Comparison of ENCODE assay signal across 12 mouse cellular contexts in the genomic region with DNA sequence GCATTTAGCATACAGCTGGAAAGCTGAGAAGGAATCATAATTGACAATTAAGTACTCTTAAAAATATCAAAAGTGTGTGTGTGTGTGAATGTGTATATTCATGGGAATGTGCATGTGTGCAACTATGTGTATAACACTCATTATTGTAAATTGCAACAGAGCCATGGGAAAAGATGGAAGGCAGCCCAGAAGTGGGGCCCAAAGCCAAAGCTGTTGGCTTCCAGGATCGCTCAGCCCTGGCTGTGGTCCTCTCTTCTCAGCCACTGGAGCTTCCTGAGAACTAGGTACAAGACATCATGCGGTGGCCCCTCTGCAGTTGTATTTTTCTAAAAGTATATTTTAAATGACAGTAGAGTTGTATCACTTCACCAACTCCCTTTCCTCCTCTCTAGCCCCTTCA. TPM values are rescaled to one million over a fixed set of nuclear protein-coding genes. Genes with fewer than 3 reads are reported as not detected.
DNase-seq lines count a peak whose midpoint lies in the region; TF ChIP-seq lines count a peak whose summit lies in the region.
"Had no signal": no experiment of that assay in that cellular context is flagged by ENCODE, and none has a peak within 500 bp of the region (broad histone marks: within the 10 kb centered on the region; RNA-seq: fewer than 3 reads in every experiment).

No protein-coding gene starts in this region.

- H3K27ac ChIP-seq in gastrocnemius, adult 2 months, result no peak overlapping the region
- H3K27ac ChIP-seq: forebrain, embryonic 12.5 days; macrophage had no signal

- no peak for TF ChIP-seq CTCF in gastrocnemius, adult 2 months (IDR thresholded peaks at IDR 0.05)

- peak; percentile 36 for DNase-seq in adrenal gland, adult 2 months
- DNase-seq in adrenal gland, adult 8-10 months, result no peak
- peak; percentile 22 for DNase-seq in left cerebral cortex, postnatal 4 days
- DNase-seq in left cerebral cortex, postnatal 14 days (ENCODE audit: low spot score in 2 of 2), result no peak
- DNase-seq in gastrocnemius, adult 2 months, result peak; percentile 61
- DNase-seq in lung, postnatal 10 days, result peak; percentile 59
- DNase-seq in embryo, embryonic 10 days (ENCODE audit: low spot score), result no peak
- DNase-seq in spleen, postnatal 36 days (ENCODE audit: low spot score in 2 of 2), result no peak
- DNase-seq: thymus, postnatal 36 days had no signal

- H3K4me3 ChIP-seq in gastrocnemius, adult 2 months, result no peak overlapping the region
- H3K4me3 ChIP-seq: forebrain, embryonic 12.5 days had no signal

- intact Hi-C loops in left cerebral cortex, postnatal 4 days (cut with DNase I), result no loop called here
- intact Hi-C loops in left cerebral cortex, postnatal 14 days (cut with DNase I), result no loop called here
- intact Hi-C loops in gastrocnemius, adult 2 months (cut with DNase I), result no loop called here

RNA-seq across cellular contexts. Expression of gene Il1r1, which starts 44.0 kb away (rescaled TPM):
- total RNA-seq in adrenal gland, adult 2 months (2021), result 1 to 10 TPM; 3.3 to 3.7 TPM
- polyA plus RNA-seq in adrenal gland, adult 2 months (2012; rRNA removed), result 1.0 and 1.5 TPM in 2 replicates
- 1 to 10 TPM; 4.2 to 5.5 (median 4.9) TPM for total RNA-seq in adrenal gland, adult 8-10 months (2022)
- total RNA-seq in left cerebral cortex, postnatal 4 days (2021), result 1 to 10 TPM; 1.2 to 1.4 TPM
- 1 to 10 TPM; 2.5 to 3.5 TPM for total RNA-seq in left cerebral cortex, postnatal 14 days (2021)
- total RNA-seq in gastrocnemius, adult 2 months (2021), result 1 to 10 TPM; 3.0 to 3.4 TPM
- polyA plus RNA-seq: G1E had no signal

Comparison
In these comparisons a context has a peak if more than half of its experiments do, and no peak if none do; other contexts are left out.
1. DNase-seq: peak in adrenal gland, adult 2 months (single experiment), left cerebral cortex, postnatal 4 days (single experiment), gastrocnemius, adult 2 months (single experiment) and lung, postnatal 10 days (single experiment); none in adrenal gland, adult 8-10 months (single experiment), left cerebral cortex, postnatal 14 days (0 of 2), embryo, embryonic 10 days (single experiment) and spleen, postnatal 36 days (0 of 2).